Mouse (Mus musculus) Muller cell, postnatal 12 days (primary cell): ENCODE data around the gene Krt7.
A peak's percentile ranks its signal among the peaks of the same experiment; 100 is the strongest.

Experiments
- DNase-seq: peaks from one replicate; pipeline ENCODE4 v3.0.0-alpha.2; 2015; ENCODE audit errors: inconsistent ontology term

Krt7 gene

GRCm38 (mm10) chr15:101375956-101376775 is 34.7 kb upstream of the Krt7 start:
- DNase-seq: no peak

GRCm38 (mm10) chr15:101376776-101377061 is 34.1 kb upstream of the Krt7 start:
- peak; percentile 59 for DNase-seq

GRCm38 (mm10) chr15:101378646-101379045 is 32.2 kb upstream of the Krt7 start:
- peak; percentile 70 for DNase-seq

- DNase-seq: peak; percentile 73
Observed at GRCm38 (mm10) chr15:101381758-101382157, 29.1 kb upstream of the Krt7 start.

GRCm38 (mm10) chr15:101382811-101383210 is 28.0 kb upstream of the Krt7 start:
- no peak for DNase-seq

GRCm38 (mm10) chr15:101384610-101385009 is 26.2 kb upstream of the Krt7 start:
- no peak for DNase-seq

GRCm38 (mm10) chr15:101385064-101385463 is 25.8 kb upstream of the Krt7 start:
- no peak for DNase-seq

- peak; percentile 49 for DNase-seq
Observed at GRCm38 (mm10) chr15:101387176-101387575, 23.7 kb upstream of the Krt7 start.

GRCm38 (mm10) chr15:101388034-101388541 is 22.8 kb upstream of the Krt7 start:
- DNase-seq: no peak

- no peak for DNase-seq
Observed at GRCm38 (mm10) chr15:101390203-101390602, 20.6 kb upstream of the Krt7 start.

GRCm38 (mm10) chr15:101392251-101392650 is 18.6 kb upstream of the Krt7 start:
- DNase-seq: no peak

- no peak for DNase-seq
Observed at GRCm38 (mm10) chr15:101394908-101395307, 15.9 kb upstream of the Krt7 start.

GRCm38 (mm10) chr15:101396466-101396865 is 14.4 kb upstream of the Krt7 start:
- DNase-seq: no peak

- no peak for DNase-seq
Observed at GRCm38 (mm10) chr15:101396921-101397320, 13.9 kb upstream of the Krt7 start.

- no peak for DNase-seq
Observed at GRCm38 (mm10) chr15:101397683-101398082, 13.2 kb upstream of the Krt7 start.

- no peak for DNase-seq
Observed at GRCm38 (mm10) chr15:101398269-101398668, 12.6 kb upstream of the Krt7 start.

- DNase-seq: no peak
Observed at GRCm38 (mm10) chr15:101412188-101412587, 1.3 kb downstream of the Krt7 start.

- no peak for DNase-seq
Observed at GRCm38 (mm10) chr15:101413916-101414635, 3.2 kb downstream of the Krt7 start.

- DNase-seq: no peak
Observed at GRCm38 (mm10) chr15:101414807-101415565, 4.1 kb downstream of the Krt7 start.

GRCm38 (mm10) chr15:101418950-101419349 is 8.1 kb downstream of the Krt7 start:
- DNase-seq: no peak

GRCm38 (mm10) chr15:101420903-101421302 is 10.1 kb downstream of the Krt7 start:
- no peak for DNase-seq

GRCm38 (mm10) chr15:101424914-101425313 is 14.1 kb downstream of the Krt7 start:
- DNase-seq: no peak
